Mouse (Mus musculus) CH12.LX (cell line): ENCODE results near the gene Tbata. TPM values are rescaled to one million over a fixed set of nuclear protein-coding genes. Genes with fewer than 3 reads are reported as not detected.

ENCODE experiments used
- DNase-seq: peaks from one replicate; pipeline ENCODE4 v3.0.0-alpha.2; 2013; ENCODE audit errors: extremely low read depth
- H3K27ac ChIP-seq: 2 replicates; pipeline ENCODE4 v1.5.1; 2012; ENCODE audit warnings: low read depth, mild to moderate bottlenecking, control low read depth, moderate library complexity; ENCODE audit not compliant: insufficient read depth
- H3K27me3 ChIP-seq: replicated peaks from 2 replicates; pipeline ENCODE3; 2012; ENCODE audit warnings: inconsistent platforms
- H3K36me3 ChIP-seq, 2 experiments: replicated peaks in 1 of 2; 2 replicates each; pipeline versions ENCODE3 to v1.6.1; 2012; ENCODE audit warnings: inconsistent platforms in 1 of 2, low read length in 1 of 2, mild to moderate bottlenecking in 1 of 2, mixed read lengths in 1 of 2, moderate library complexity in 1 of 2; ENCODE audit not compliant: control insufficient read depth in 1 of 2, insufficient read depth in 1 of 2
- H3K4me1 ChIP-seq, 2 experiments: 2 replicates each; pipeline ENCODE4 v1.6.1; 2012; ENCODE audit warnings: inconsistent platforms in 1 of 2, moderate library complexity in 1 of 2; ENCODE audit not compliant: insufficient read depth in 2 of 2, control insufficient read depth in 1 of 2
- H3K4me2 ChIP-seq: 2 replicates; pipeline ENCODE4 v1.6.1; 2012; ENCODE audit warnings: low read depth, mild to moderate bottlenecking, control low read depth; ENCODE audit not compliant: poor library complexity, insufficient read depth, severe bottlenecking
- H3K4me3 ChIP-seq, 3 experiments: fragments of 150-350 bp in 1 of 3; sonication (generic) in 1 of 3; replicated peaks in 1 of 3; 2 replicates each; pipeline versions ENCODE3 to v1.5.1; 2011 to 2012; ENCODE audit warnings: low read depth in 2 of 3, low read length in 2 of 3, mild to moderate bottlenecking in 2 of 3, moderate library complexity in 2 of 3, control low read depth in 1 of 3, improper control_type of control experiment in 1 of 3, inconsistent platforms in 1 of 3, mixed read lengths in 1 of 3; ENCODE audit not compliant: poor library complexity in 1 of 3
- H3K79me2 ChIP-seq: replicated peaks from 2 replicates; pipeline ENCODE4 v1.6.1; 2012; ENCODE audit warnings: mild to moderate bottlenecking, moderate library complexity; ENCODE audit not compliant: control insufficient read depth, poor library complexity, insufficient read depth, severe bottlenecking; ENCODE audit errors: extremely low read depth
- H3K9ac ChIP-seq: 2 replicates; pipeline ENCODE4 v1.6.1; 2012; ENCODE audit warnings: low read depth, mild to moderate bottlenecking, control low read depth, moderate library complexity; ENCODE audit not compliant: insufficient read depth
- H3K9me3 ChIP-seq: replicated peaks from 2 replicates; pipeline ENCODE3; 2012; ENCODE audit warnings: low read length, inconsistent platforms, mixed read lengths
- BHLHE40 ChIP-seq: IDR thresholded peaks from 2 replicates; pipeline ENCODE4 v1.6.1; 2011; ENCODE audit warnings: mild to moderate bottlenecking, low read depth, low read length, improper control_type of control experiment
- CHD2 ChIP-seq: IDR thresholded peaks from 2 replicates; pipeline ENCODE4 v1.6.1; 2011; ENCODE audit warnings: low read length, improper control_type of control experiment
- CTCF ChIP-seq, 2 experiments: IDR thresholded peaks in 1 of 2; conservative IDR thresholded peaks in 1 of 2; 2 replicates each; pipeline ENCODE4 v1.5.1; 2011 to 2012; ENCODE audit warnings: low read depth in 2 of 2, low read length in 2 of 2, improper control_type of control experiment in 1 of 2, inconsistent platforms in 1 of 2, mild to moderate bottlenecking in 1 of 2, moderate library complexity in 1 of 2
- E2F4 ChIP-seq: IDR thresholded peaks from 2 replicates; pipeline ENCODE4 v1.6.1; 2011; ENCODE audit warnings: low read depth, low read length, improper control_type of control experiment; ENCODE audit not compliant: insufficient replicate concordance
- EP300 ChIP-seq: IDR thresholded peaks from 2 replicates; pipeline ENCODE4 v1.6.1; 2011; ENCODE audit warnings: low read length, improper control_type of control experiment
- ETS1 ChIP-seq: conservative IDR thresholded peaks from 2 replicates; pipeline ENCODE4 v1.6.1; 2012; ENCODE audit warnings: low read depth, mild to moderate bottlenecking, inconsistent platforms, low read length, improper control_type of control experiment, moderate library complexity
- JUN ChIP-seq: IDR thresholded peaks from 2 replicates; pipeline ENCODE4 v1.6.1; 2011; ENCODE audit warnings: low read depth, mild to moderate bottlenecking, low read length, improper control_type of control experiment, moderate library complexity; ENCODE audit not compliant: insufficient read depth
- KAT2A ChIP-seq: IDR thresholded peaks from 2 replicates; pipeline ENCODE4 v1.6.1; 2012; ENCODE audit warnings: low read length, improper control_type of control experiment, inconsistent platforms; ENCODE audit not compliant: insufficient replicate concordance
- MAFK ChIP-seq: IDR thresholded peaks from 2 replicates; pipeline ENCODE4 v1.6.1; 2011; ENCODE audit warnings: low read length, improper control_type of control experiment; ENCODE audit not compliant: insufficient replicate concordance
- MAZ ChIP-seq: IDR thresholded peaks from 2 replicates; pipeline ENCODE4 v1.6.1; 2012; ENCODE audit warnings: low read depth, mild to moderate bottlenecking, inconsistent platforms, low read length, improper control_type of control experiment, moderate library complexity
- MXI1 ChIP-seq: IDR thresholded peaks from 2 replicates; pipeline ENCODE4 v1.6.1; 2011; ENCODE audit warnings: mild to moderate bottlenecking, low read depth, low read length, improper control_type of control experiment
- MYC ChIP-seq: IDR thresholded peaks from 2 replicates; pipeline ENCODE4 v1.6.1; 2011; ENCODE audit warnings: low read depth, mild to moderate bottlenecking, improper control_type of control experiment, low read length
- POLR2A ChIP-seq: IDR thresholded peaks from 2 replicates; pipeline ENCODE4 v1.6.1; 2011; ENCODE audit warnings: low read depth, mild to moderate bottlenecking, improper control_type of control experiment, low read length
- POLR2AphosphoS2 ChIP-seq: IDR thresholded peaks from 2 replicates; pipeline ENCODE4 v1.6.1; 2011; ENCODE audit warnings: low read depth, low read length, improper control_type of control experiment
- RAD21 ChIP-seq: IDR thresholded peaks from 2 replicates; pipeline ENCODE4 v1.6.1; 2011; ENCODE audit warnings: low read depth, mild to moderate bottlenecking, low read length, improper control_type of control experiment, moderate library complexity
- RCOR1 ChIP-seq: conservative IDR thresholded peaks from 2 replicates; pipeline ENCODE4 v1.6.1; 2012; ENCODE audit warnings: low read depth, mild to moderate bottlenecking, inconsistent platforms, low read length, improper control_type of control experiment
- SIN3A ChIP-seq: IDR thresholded peaks from 2 replicates; pipeline ENCODE4 v1.6.1; 2012; ENCODE audit warnings: low read length, improper control_type of control experiment, inconsistent platforms
- SMC3 ChIP-seq: IDR thresholded peaks from 2 replicates; pipeline ENCODE4 v1.6.1; 2011; ENCODE audit warnings: low read depth, low read length, improper control_type of control experiment
- TBP ChIP-seq: conservative IDR thresholded peaks from 2 replicates; pipeline ENCODE4 v1.6.1; 2011; ENCODE audit warnings: low read depth, low read length, improper control_type of control experiment
- TCF12 ChIP-seq: IDR thresholded peaks from 2 replicates; pipeline ENCODE4 v1.6.1; 2014; ENCODE audit warnings: low read depth, mild to moderate bottlenecking, inconsistent platforms, low read length, improper control_type of control experiment
- UBTF ChIP-seq: IDR thresholded peaks from 2 replicates; pipeline ENCODE4 v1.6.1; 2012; ENCODE audit warnings: low read depth, mild to moderate bottlenecking, inconsistent platforms, low read length, improper control_type of control experiment, moderate library complexity
- USF1 ChIP-seq: IDR thresholded peaks from 2 replicates; pipeline ENCODE4 v1.6.1; 2014; ENCODE audit warnings: low read depth, mild to moderate bottlenecking, inconsistent platforms, low read length, improper control_type of control experiment
- USF2 ChIP-seq: conservative IDR thresholded peaks from 2 replicates; pipeline ENCODE4 v1.6.1; 2011; ENCODE audit warnings: low read depth, low read length, improper control_type of control experiment
- ZC3H11A ChIP-seq: IDR thresholded peaks from 2 replicates; pipeline ENCODE4 v1.6.1; 2012; ENCODE audit warnings: low read depth, mild to moderate bottlenecking, inconsistent platforms, low read length, improper control_type of control experiment
- ZKSCAN1 ChIP-seq: IDR thresholded peaks from 2 replicates; pipeline ENCODE4 v1.6.1; 2012; ENCODE audit warnings: low read depth, inconsistent platforms, low read length, improper control_type of control experiment, borderline replicate concordance
- dilution Hi-C: fragments of 300-500 bp; cut with MboI; formaldehyde crosslinking; loops from 2 replicates; pipeline ENCODE4 v1.14.3; 2020; ENCODE audit warnings: low sequenced_read_pairs; ENCODE audit not compliant: extremely low pct_unique_long_range_greater_than_20kb, extremely low pct_ligation_motif_present
- in situ Hi-C: fragments of 300-500 bp; cut with MboI; formaldehyde crosslinking; loops from 3 replicates; pipeline ENCODE4 v1.14.3; 2019; ENCODE audit warnings: low sequenced_read_pairs, low pct_ligation_motif_present, low pct_unique_long_range_greater_than_20kb, mixed read lengths
- polyA plus RNA-seq: library from polyadenylated mRNA; unstranded; fragments of >175 nt; gene quantifications from 2 replicates; pipeline ENCODE4 v1.2.1, GENCODE M21; 2012; ENCODE audit warnings: low read depth; ENCODE audit not compliant: insufficient read length
- total RNA-seq, 2 experiments: library from RNA; depleted of rRNA; stranded (reverse); fragments of 300-350 nt in 1 of 2; fragments of >200 nt in 1 of 2; gene quantifications; 2 replicates each; pipeline ENCODE4 v1.2.3; 2012 to 2014

Gene Tbata
- total and polyA plus RNA-seq, 3 experiments, result 0.17 to 0.73 TPM; not detected in 1

DNA sequence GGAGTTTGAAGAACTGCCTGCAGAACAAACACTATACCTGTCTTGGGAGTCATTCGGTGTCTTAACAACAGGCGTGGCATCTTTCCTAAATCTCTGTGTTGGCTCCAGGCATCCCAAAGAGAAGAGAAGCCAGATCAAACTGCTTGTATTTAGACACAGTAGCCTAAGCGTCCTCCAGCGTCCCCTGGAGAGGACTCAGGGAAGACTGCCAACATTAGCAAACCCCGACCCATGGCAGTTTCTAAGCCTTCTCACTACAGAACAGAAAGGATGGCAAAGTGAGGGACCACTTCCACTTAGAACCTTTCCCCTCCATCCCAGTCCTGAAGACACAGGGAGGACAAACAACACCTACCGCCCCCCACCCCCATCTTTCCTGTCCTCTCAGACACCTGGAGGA lies 8.2 kb downstream of the Tbata start:
- Histone ChIP-seq H3K9me3 (no peaks in the 10 kb centered on the region), H3K27ac (no peak overlapping the region), H3K4me1 (peaks cover 13 to 67% of the 10 kb centered on the region in 2 experiments), H3K4me3 (no peak overlapping the region), H3K9ac (no peak overlapping the region), H3K79me2 (no peaks in the 10 kb centered on the region), H3K27me3 (peaks cover 2% of the 10 kb centered on the region), H3K4me2 (no peak overlapping the region), H3K36me3 (no peaks in the 10 kb centered on the region)
- DNase-seq, result no peak
- in situ Hi-C loops (no loop called here), dilution Hi-C loops (no loop called here)
- no peak for TF ChIP-seq JUN
- TF ChIP-seq MAZ, result no peak
- no peak for TF ChIP-seq TCF12
- TF ChIP-seq TBP, result no peak
- TF ChIP-seq SMC3, result no peak
- no peak for TF ChIP-seq KAT2A
- no peak for TF ChIP-seq USF2
- TF ChIP-seq POLR2A, result no peak
- TF ChIP-seq MAFK, result no peak
- no peak for TF ChIP-seq SIN3A
- no peak for TF ChIP-seq ETS1
- TF ChIP-seq RCOR1, result no peak
- TF ChIP-seq BHLHE40, result no peak
- no peak for TF ChIP-seq ZC3H11A
- TF ChIP-seq E2F4, result no peak

DNA sequence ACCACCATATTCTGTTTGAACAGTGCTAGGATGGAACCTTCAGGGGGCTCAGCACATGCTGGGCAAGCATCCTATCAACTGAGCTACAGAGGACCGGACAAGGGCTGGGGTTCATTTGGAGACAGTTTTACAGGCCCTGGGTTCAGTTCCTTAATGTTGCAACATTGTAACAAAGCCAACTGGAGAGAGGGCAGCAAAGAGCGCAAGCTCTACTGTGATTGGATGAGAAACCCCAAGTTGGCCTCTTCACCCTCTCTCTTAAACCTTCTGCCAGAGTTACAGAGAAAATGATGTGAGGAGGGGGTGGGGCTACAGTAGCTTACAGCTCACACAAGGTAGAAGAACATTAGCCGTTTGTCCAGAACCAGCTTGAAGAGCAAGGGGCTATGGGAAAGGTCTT lies 15.2 kb downstream of the Tbata start:
- Histone ChIP-seq H3K79me2 (no peaks in the 10 kb centered on the region), H3K4me1 (peaks cover 15 to 54% of the 10 kb centered on the region in 2 experiments), H3K27me3 (no peaks in the 10 kb centered on the region), H3K9ac (no peak overlapping the region), H3K4me2 (no peak overlapping the region), H3K36me3 (peaks cover 0 to 14% of the 10 kb centered on the region in 2 experiments), H3K9me3 (peaks cover 3% of the 10 kb centered on the region), H3K27ac (no peak overlapping the region), H3K4me3 (no peak overlapping the region)
- no peak for TF ChIP-seq UBTF
- no peak for TF ChIP-seq USF1
- no peak for TF ChIP-seq KAT2A
- TF ChIP-seq EP300, result no peak
- no peak for TF ChIP-seq ETS1
- no peak for TF ChIP-seq MYC
- TF ChIP-seq CTCF (conservative IDR thresholded peaks at IDR 0.05 in 1 of 2, IDR thresholded peaks at IDR 0.05 in 1 of 2; ENCODE audit: low read depth in 2 of 2, low read length in 2 of 2), result no peak
- TF ChIP-seq POLR2AphosphoS2, result no peak
- no peak for TF ChIP-seq MXI1
- TF ChIP-seq ZKSCAN1, result no peak
- no peak for TF ChIP-seq RCOR1
- no peak for TF ChIP-seq RAD21
- TF ChIP-seq POLR2A, result no peak
- no peak for TF ChIP-seq CHD2
- in situ Hi-C loops, result no loop called here
- no peak for DNase-seq
- dilution Hi-C loops, result no loop called here
